Mouse (Mus musculus) embryonic facial prominence, embryonic 12.5 days (tissue): ENCODE data around the gene Bnip1. TPM values are rescaled to one million over a fixed set of nuclear protein-coding genes. Genes with fewer than 3 reads are reported as not detected.

Source experiments
- ATAC-seq: fragments of 200-750 bp; cut with Nextera tagmentation; 2 replicates; pipeline ENCODE4 v1.8.0; 2017; ENCODE audit not compliant: insufficient number of reproducible peaks, insufficient read depth, low FRiP score, low TSS enrichment
- H3K27ac ChIP-seq: fragments of 300-500 bp; sonication (generic); 2 replicates; pipeline ENCODE4 v1.5.1; 2016; ENCODE audit warnings: mild to moderate bottlenecking
- H3K27me3 ChIP-seq: fragments of 300-500 bp; sonication (generic); 2 replicates; pipeline ENCODE4 v1.6.1; 2016; ENCODE audit warnings: mild to moderate bottlenecking, moderate library complexity
- H3K36me3 ChIP-seq: fragments of 300-500 bp; sonication (generic); 2 replicates; pipeline ENCODE4 v1.6.1; 2016; ENCODE audit warnings: mild to moderate bottlenecking
- H3K4me1 ChIP-seq: fragments of 300-500 bp; sonication (generic); 2 replicates; pipeline ENCODE4 v1.6.1; 2016
- H3K4me2 ChIP-seq: fragments of 300-500 bp; sonication (generic); replicated peaks from 2 replicates; pipeline ENCODE4 v1.6.1; 2016; ENCODE audit warnings: mild to moderate bottlenecking, moderate library complexity
- H3K4me3 ChIP-seq: fragments of 300-500 bp; sonication (generic); 2 replicates; pipeline ENCODE4 v1.5.1; 2016; ENCODE audit warnings: mild to moderate bottlenecking
- H3K9ac ChIP-seq: fragments of 300-500 bp; sonication (generic); 2 replicates; pipeline ENCODE4 v1.6.1; 2016; ENCODE audit warnings: mild to moderate bottlenecking, moderate library complexity
- H3K9me3 ChIP-seq: fragments of 300-500 bp; sonication (generic); 2 replicates; pipeline ENCODE4 v1.6.1; 2016; ENCODE audit warnings: mild to moderate bottlenecking, moderate library complexity
- WGBS: fragments of 180-500 bp; shearing (Covaris S2); methylation state at CpG from one replicate; pipeline ENCODE4 v1.1.7; 2016; 5-methylcytosine and 5-hydroxymethylcytosine counted together
- polyA plus RNA-seq: library from polyadenylated mRNA; unstranded; fragments of >200 nt; fragmentation: Nextera tagmentation; extraction: Ambion mirVana; gene quantifications from 2 replicates; pipeline ENCODE4 v1.2.1, GENCODE M21; 2016

Gene Bnip1
- polyA plus RNA-seq, 1 experiment from 2014 or later: 58.6 TPM

DNA sequence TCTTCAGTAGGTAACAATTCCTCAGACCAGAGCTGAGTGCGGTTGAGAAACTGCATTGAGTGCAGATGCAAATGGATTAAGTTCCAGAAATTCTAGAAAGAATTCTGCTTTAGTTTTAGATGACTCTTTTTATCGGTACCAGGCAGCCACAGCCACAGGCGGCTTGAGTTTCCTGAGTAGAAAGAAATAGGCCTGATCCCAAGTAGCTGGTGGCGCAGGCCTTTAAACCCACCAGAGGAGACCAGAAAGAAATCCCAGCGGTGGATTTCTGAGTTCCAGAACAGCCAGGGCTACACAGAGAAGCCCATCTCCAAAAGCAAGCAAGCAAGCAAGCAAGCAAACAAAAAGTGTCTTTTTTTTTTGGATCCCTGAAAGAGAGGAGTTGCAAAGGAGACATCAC, 55.5 kb downstream of the Bnip1 start:
- no peaks in the 10 kb centered on the region for H3K9me3 ChIP-seq
- H3K4me2 ChIP-seq: no peak overlapping the region
- no peak for ATAC-seq
- H3K27ac ChIP-seq: no peak overlapping the region
- 10% methylated on average over 5 of the region's 5 CpGs for WGBS
- H3K36me3 ChIP-seq: no peaks in the 10 kb centered on the region
- peaks cover 84% of the 10 kb centered on the region for H3K27me3 ChIP-seq
- H3K9ac ChIP-seq: no peak overlapping the region
- H3K4me3 ChIP-seq: no peak overlapping the region
- peaks cover 4% of the 10 kb centered on the region; the same call in 1 of the 2 replicates for H3K4me1 ChIP-seq

GRCm38 (mm10) chr17:26836786-26837545, 56.1 kb downstream of the Bnip1 start:
- Histone ChIP-seq H3K4me2 (no peak overlapping the region), H3K9me3 (no peaks in the 10 kb centered on the region), H3K9ac (no peak overlapping the region), H3K4me3 (no peak overlapping the region), H3K36me3 (no peaks in the 10 kb centered on the region), H3K4me1 (peaks cover 4% of the 10 kb centered on the region; the same call in 1 of the 2 replicates), H3K27ac (no peak overlapping the region), H3K27me3 (peaks cover 87% of the 10 kb centered on the region)
- 2% methylated on average over 19 of the region's 19 CpGs for WGBS
- no peak for ATAC-seq

DNA sequence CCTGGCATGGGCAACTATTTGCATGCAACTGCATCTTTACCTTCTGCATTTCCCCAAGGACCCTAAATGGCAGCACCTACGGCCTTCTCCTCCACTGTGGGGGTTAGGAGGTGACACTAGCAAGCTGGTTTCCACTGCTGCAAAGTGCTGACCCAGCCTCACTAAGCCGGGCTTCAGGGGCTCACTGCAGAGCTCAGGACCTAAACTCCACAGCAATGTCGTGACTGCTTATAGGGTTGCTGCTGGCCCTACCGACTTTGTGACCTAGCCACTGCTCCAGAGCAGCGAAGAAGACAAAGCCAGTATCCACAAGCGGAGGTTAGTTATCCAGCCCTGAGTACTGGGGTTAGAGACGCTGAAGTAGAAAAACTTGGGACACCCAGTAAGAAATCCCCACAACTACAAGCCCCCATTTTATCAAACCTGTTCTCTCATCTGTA, 56.7 kb downstream of the Bnip1 start:
- 2% methylated on average over 7 of the region's 7 CpGs for WGBS
- no peak overlapping the region for H3K4me2 ChIP-seq
- H3K27ac ChIP-seq: no peak overlapping the region
- no peaks in the 10 kb centered on the region for H3K36me3 ChIP-seq
- ATAC-seq: no peak
- H3K4me3 ChIP-seq: no peak overlapping the region
- no peak overlapping the region for H3K9ac ChIP-seq
- peaks cover 90% of the 10 kb centered on the region for H3K27me3 ChIP-seq
- H3K4me1 ChIP-seq: peaks cover 4% of the 10 kb centered on the region; the same call in 1 of the 2 replicates
- H3K9me3 ChIP-seq: no peaks in the 10 kb centered on the region

DNA sequence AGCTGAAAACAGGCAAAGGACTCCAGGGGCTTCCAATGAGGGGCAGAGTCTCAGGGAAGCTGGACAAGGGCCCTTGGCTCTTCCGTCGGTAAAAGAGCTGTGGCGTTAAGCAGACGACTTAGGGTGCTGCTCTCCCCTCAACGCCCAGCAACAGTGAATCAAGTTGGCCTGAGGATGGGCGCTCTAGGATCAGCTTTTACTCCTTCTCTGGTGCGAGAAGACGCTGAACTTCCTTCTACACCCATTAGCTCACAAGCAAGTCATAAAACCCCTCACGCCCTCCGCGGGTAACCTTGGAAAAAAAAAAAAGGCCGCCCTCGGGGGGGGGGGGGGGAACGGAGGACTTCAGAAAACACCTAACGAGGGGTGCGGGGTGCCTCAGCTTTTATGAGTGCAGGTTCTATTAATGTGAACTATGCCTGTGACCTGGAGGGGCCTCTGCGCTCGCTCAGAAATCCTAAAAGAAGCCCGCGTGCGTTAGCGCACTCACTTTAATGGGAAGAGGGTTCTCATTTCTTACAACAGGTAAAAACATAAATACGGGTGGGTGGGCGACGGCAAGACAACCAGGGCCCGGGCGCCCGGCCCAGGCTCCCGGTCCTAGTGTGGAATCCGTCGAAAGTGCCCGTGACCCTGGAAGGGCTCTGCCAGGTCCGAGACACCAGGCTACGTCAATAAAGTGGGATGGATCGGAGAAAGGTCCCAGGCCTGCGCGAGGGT, 57.5 kb downstream of the Bnip1 start:
- H3K27me3 ChIP-seq: peaks cover 98% of the 10 kb centered on the region
- no peaks in the 10 kb centered on the region for H3K36me3 ChIP-seq
- 2% methylated on average over 36 of the region's 37 CpGs for WGBS

DNA sequence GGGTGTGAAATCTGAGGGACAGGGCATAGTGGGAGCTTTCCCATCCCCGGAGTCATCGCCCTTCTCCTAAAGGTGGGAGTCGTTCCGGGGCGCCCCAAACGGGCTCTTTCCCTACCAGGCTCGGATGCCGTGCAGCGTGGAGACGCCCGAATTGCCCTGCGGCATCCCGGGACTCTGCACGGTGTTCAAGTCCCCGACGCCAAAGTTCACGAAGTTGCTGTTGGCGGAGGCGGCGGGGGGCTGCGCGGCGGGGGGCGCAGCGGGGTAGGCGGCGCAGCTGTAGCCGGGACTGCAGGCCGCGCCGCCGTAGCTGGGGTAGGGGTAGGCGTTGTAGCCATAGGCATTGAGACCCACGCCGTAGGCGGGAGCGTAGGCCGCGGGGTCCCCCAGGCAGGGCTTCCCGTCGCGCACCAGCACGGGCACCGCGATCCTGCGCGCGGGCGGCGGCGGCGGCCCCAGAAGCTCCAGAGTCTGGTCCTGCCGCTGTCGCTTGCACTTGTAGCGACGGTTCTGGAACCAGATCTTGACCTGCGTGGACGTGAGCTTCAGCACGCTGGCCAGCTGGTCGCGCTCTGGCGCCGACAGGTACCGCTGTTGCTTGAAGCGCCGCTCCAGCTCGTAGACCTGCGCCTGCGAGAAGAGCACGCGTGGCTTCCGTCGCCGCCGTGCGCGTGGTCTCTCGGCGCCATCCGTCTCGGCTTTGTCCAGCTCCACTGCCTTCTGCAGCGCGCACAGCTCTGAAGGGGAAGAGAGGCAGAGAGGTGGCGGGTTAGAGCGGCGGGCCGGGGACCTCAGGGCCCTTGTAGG, 58.2 kb downstream of the Bnip1 start:
- Histone ChIP-seq H3K4me3 (peak overlapping the region; percentile 23), H3K27me3 (peaks cover 100% of the 10 kb centered on the region), H3K9ac (no peak overlapping the region), H3K36me3 (no peaks in the 10 kb centered on the region), H3K9me3 (no peaks in the 10 kb centered on the region), H3K4me1 (peaks cover 4% of the 10 kb centered on the region; the same call in 1 of the 2 replicates), H3K4me2 (peak overlapping the region; percentile 30), H3K27ac (no peak overlapping the region)
- no peak for ATAC-seq
- WGBS: under 1% methylated on average over 80 of the region's 87 CpGs

More for the DNA sequence above, 57.5 kb downstream of the Bnip1 start:
- Histone ChIP-seq H3K9me3 (no peaks in the 10 kb centered on the region), H3K4me1 (peaks cover 4% of the 10 kb centered on the region; the same call in 1 of the 2 replicates), H3K27ac (no peak overlapping the region), H3K4me3 (peak overlapping the region; percentile 23; the same call in 1 of the 2 replicates), H3K4me2 (no peak overlapping the region), H3K9ac (no peak overlapping the region)
- no peak for ATAC-seq

DNA sequence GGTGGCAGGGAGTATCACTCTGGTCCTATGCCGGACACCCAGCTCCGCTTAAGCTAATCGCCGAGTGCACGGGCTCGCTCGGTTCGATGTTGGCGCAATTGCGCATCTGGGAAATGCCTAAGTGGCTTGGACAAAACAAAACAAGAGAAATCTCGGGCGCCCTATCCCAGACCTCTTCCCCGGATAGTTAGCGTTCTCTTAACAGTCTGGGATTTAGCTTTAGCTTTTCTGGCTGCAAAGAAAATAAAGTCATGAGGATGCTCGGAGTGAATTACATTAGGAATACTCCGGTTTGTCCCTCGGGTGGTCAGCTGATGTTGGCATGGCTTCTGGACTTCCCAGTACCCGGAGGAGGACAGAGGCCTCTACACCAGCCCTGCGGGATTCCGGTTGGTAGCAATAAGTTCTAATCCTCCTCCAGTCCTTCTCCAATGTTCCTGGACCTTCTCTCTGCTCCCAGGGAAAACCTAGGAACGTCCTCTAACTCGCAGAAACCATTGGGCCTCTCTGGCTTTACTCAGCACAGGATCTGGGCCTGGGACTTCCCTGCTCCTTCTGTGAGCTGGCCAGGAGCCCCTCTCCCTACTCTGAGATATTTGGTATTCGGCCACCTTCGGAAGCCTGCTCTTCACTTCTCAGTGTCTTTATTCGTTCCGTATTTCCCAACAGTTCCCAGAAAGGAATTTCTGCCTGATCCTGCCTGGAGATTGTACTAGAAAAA, 59.0 kb downstream of the Bnip1 start:
- peak overlapping the region; percentile 30 for H3K4me2 ChIP-seq
- no peak overlapping the region for H3K27ac ChIP-seq
- no peak for ATAC-seq
- H3K4me1 ChIP-seq: peaks cover 4% of the 10 kb centered on the region; the same call in 1 of the 2 replicates
- H3K9ac ChIP-seq: no peak overlapping the region
- peaks cover 99% of the 10 kb centered on the region for H3K27me3 ChIP-seq
- no peaks in the 10 kb centered on the region for H3K36me3 ChIP-seq
- 1% methylated on average over 26 of the region's 26 CpGs for whole genome bisulfite sequencing
- H3K4me3 ChIP-seq: peak overlapping the region; percentile 23
- no peaks in the 10 kb centered on the region for H3K9me3 ChIP-seq

- WGBS: 3% methylated on average over 9 of the region's 9 CpGs
- no peak overlapping the region for H3K27ac ChIP-seq
- ATAC-seq: no peak
- H3K9me3 ChIP-seq: no peaks in the 10 kb centered on the region
- no peak overlapping the region for H3K9ac ChIP-seq
- 0 out of 2 replicates have a peak overlapping the region, but pooled peaks have one; percentile 10 for H3K4me3 ChIP-seq
- peaks cover 4% of the 10 kb centered on the region; the same call in 1 of the 2 replicates for H3K4me1 ChIP-seq
- H3K4me2 ChIP-seq: no peak overlapping the region
- no peaks in the 10 kb centered on the region for H3K36me3 ChIP-seq
- peaks cover 98% of the 10 kb centered on the region for H3K27me3 ChIP-seq
Measured at GRCm38 (mm10) chr17:26840439-26840780, 59.5 kb downstream of the Bnip1 start.

DNA sequence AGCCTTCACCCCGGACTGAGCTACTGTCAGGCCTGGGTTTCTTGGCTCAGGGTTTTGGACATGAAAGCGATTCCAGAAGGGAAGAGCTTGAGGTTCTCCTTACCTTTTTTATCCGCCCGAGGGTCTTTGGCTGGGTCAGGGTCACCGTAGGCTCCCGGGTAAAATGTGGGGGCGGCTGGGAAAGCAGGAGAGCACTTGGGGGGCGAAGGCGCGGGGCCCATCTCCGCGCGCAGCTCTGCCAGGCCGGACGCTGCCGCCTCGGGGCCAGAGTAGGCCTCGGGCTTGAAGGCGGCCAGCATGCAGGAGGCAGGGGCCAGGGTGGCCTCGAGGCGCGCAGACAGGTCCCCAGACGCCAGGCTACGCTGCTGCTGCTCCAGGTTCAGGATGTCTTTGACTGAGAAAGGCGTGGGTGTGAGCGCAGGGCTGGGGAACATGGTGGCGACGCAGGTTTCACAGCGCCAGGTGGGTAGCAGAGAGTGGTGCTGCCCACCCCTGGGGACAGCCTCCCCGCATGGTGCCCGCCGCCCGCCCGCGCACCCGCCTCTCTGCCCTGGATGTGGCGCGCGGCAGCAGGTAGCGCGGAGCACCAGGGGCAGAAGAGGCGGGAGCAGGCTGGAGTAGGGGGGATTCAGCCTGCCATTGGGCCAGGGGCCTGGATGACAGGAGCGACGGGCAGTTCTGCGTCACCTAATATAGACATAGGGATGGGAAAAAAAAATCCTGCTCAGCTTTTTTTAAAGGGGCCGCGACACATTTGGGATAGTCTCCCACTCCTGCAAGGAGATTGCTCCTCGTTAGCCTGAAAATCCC, 60.3 kb downstream of the Bnip1 start:
- Histone ChIP-seq H3K27ac (no peak overlapping the region), H3K4me3 (peak overlapping the region; percentile 19), H3K27me3 (peaks cover 97% of the 10 kb centered on the region), H3K4me2 (peak overlapping the region; percentile 19), H3K4me1 (peaks cover 4% of the 10 kb centered on the region; the same call in 1 of the 2 replicates), H3K9me3 (no peaks in the 10 kb centered on the region), H3K36me3 (no peaks in the 10 kb centered on the region), H3K9ac (peak overlapping the region; percentile 19; the same call in 1 of the 2 replicates)
- no peak for ATAC-seq
- WGBS: under 1% methylated on average over 48 of the region's 48 CpGs

- Histone ChIP-seq H3K27me3 (peaks cover 90% of the 10 kb centered on the region), H3K27ac (no peak overlapping the region), H3K9ac (no peak overlapping the region), H3K4me2 (no peak overlapping the region), H3K9me3 (no peaks in the 10 kb centered on the region), H3K36me3 (no peaks in the 10 kb centered on the region), H3K4me3 (no peak overlapping the region), H3K4me1 (peaks cover 4% of the 10 kb centered on the region; the same call in 1 of the 2 replicates)
- 2% methylated on average over 5 of the region's 5 CpGs for WGBS
- no peak for ATAC-seq
Measured at GRCm38 (mm10) chr17:26841981-26842380, 61.1 kb downstream of the Bnip1 start.
